Mouse (Mus musculus) kidney, adult 2 months (tissue): ENCODE measurements at regions not wholly inside any gene's neighbourhood (a gene's known extent, or its start where the extent isn't known, plus 50 kb on each side); places are given as distances from the start of the nearest gene placed in this dataset.
"Not testable (repeated sequence)": the region's sequence is repeated elsewhere in the genome, so short reads cannot be mapped to it uniquely, and the experiment has no call there.

Experiments used
- DNase-seq: peaks from one replicate; pipeline ENCODE4 v3.0.0; 2021
- H3K27ac ChIP-seq: fragments of 200-500 bp; 2 replicates; pipeline ENCODE4 v1.5.1; 2012; ENCODE audit warnings: low read depth, low read length, control low read depth, inconsistent platforms; ENCODE audit not compliant: insufficient read depth
- H3K27me3 ChIP-seq: fragments of 200-500 bp; replicated peaks from 2 replicates; pipeline ENCODE4 v1.6.1; 2012; ENCODE audit warnings: mild to moderate bottlenecking, moderate library complexity, low read length, inconsistent platforms; ENCODE audit not compliant: control insufficient read depth, insufficient read depth
- H3K36me3 ChIP-seq: fragments of 200-500 bp; 2 replicates; pipeline ENCODE4 v1.6.1; 2012; ENCODE audit warnings: mild to moderate bottlenecking, moderate library complexity, low read length, inconsistent platforms; ENCODE audit not compliant: control insufficient read depth, insufficient read depth
- H3K4me1 ChIP-seq: fragments of 200-500 bp; 2 replicates; pipeline ENCODE4 v1.6.1; 2011; ENCODE audit warnings: low read length; ENCODE audit not compliant: control insufficient read depth, insufficient read depth
- H3K4me3 ChIP-seq: fragments of 200-500 bp; 2 replicates; pipeline ENCODE4 v1.5.1; 2011; ENCODE audit warnings: mild to moderate bottlenecking, low read depth, low read length, control low read depth; ENCODE audit not compliant: insufficient read depth
- CTCF ChIP-seq: fragments of 200-500 bp; conservative IDR thresholded peaks from 2 replicates; pipeline ENCODE4 v1.5.1; 2011; ENCODE audit warnings: low read depth, mild to moderate bottlenecking, control low read depth, low read length, moderate library complexity, mixed read lengths; ENCODE audit not compliant: insufficient read depth, insufficient read length
- POLR2A ChIP-seq: fragments of 200-500 bp; IDR thresholded peaks from one replicate; pipeline ENCODE4 v1.6.1; 2011; ENCODE audit warnings: low read depth, low read length, control low read depth
- WGBS: fragments of 180-500 bp; shearing (Covaris S2); methylation state at CpG from one replicate; pipeline ENCODE4 v1.1.7; 2018; 5-methylcytosine and 5-hydroxymethylcytosine counted together

DNA sequence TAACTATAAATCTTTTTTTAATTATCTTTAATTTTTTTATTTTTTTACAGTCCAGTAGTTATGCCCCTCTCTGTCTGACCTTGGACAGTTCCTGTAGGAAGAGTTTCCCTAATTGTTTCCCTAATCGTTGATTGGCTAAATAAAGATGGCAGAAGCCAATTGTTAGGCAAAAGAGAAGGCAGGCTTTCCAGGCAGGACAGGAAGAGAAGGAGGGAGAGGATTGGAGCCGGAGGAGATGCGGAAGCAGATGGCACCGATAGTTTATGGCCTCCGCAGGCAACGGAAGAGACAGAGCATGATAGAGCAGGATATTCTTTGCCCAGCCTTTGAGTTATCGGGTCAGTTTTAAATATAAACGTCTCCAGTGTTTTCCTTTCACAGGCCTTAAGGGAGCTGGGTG lies 125.5 kb upstream of the 2610301B20Rik start:
- no peak for TF ChIP-seq CTCF
- no peak for TF ChIP-seq POLR2A
- H3K27ac ChIP-seq = no peak overlapping the region
- H3K4me3 ChIP-seq = no peak overlapping the region
- H3K27me3 ChIP-seq = no peaks in the 10 kb centered on the region
- DNase-seq = no peak
- H3K4me1 ChIP-seq = no peaks in the 10 kb centered on the region
- H3K36me3 ChIP-seq = no peaks in the 10 kb centered on the region
- 57% methylated on average over 8 of the region's 8 CpGs for WGBS

GRCm38 (mm10) chr4:10750377-10751062 lies 123.8 kb upstream of the 2610301B20Rik start:
- H3K4me3 ChIP-seq = not testable (repeated sequence)
- 86% methylated on average over 6 of the region's 6 CpGs for whole genome bisulfite sequencing

DNA sequence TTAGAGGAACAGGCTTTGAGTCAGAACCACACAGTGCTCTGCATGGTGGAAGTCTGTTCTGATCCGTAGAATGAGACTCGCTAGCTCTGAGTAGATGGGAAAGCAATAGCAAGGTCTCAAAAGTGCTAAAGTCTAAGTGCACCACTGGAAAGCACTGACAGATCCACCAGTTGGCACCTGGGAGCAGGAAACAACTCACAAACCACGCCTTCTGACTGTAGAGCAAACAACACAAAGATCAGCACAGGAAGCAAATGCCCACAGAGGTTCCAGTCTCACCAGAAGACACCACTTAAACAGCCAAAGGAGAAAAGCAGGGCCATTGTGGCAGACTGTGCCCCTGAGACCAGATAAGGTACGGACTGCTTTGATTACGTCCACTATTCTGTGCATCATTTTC lies 121.1 kb upstream of the 2610301B20Rik start:
- H3K27ac ChIP-seq = no peak overlapping the region
- no peaks in the 10 kb centered on the region for H3K4me1 ChIP-seq
- DNase-seq = no peak
- TF ChIP-seq CTCF = no peak
- TF ChIP-seq POLR2A = no peak
- 84% methylated on average over 5 of the region's 5 CpGs for WGBS
- no peaks in the 10 kb centered on the region for H3K27me3 ChIP-seq
- H3K4me3 ChIP-seq = no peak overlapping the region
- H3K36me3 ChIP-seq = no peaks in the 10 kb centered on the region

More at GRCm38 (mm10) chr4:10750377-10751062, 123.8 kb upstream of the 2610301B20Rik start:
- not testable (repeated sequence) for H3K27me3 ChIP-seq, H3K36me3 ChIP-seq, DNase-seq, H3K27ac ChIP-seq, H3K4me1 ChIP-seq

- no peaks in the 10 kb centered on the region for H3K4me1 ChIP-seq
- no peak for TF ChIP-seq CTCF
- TF ChIP-seq POLR2A = no peak
- no peak overlapping the region for H3K4me3 ChIP-seq
- H3K27me3 ChIP-seq = no peaks in the 10 kb centered on the region
- WGBS = 98% methylated on average over 4 of the region's 4 CpGs
- no peak for DNase-seq
- no peaks in the 10 kb centered on the region for H3K36me3 ChIP-seq
- no peak overlapping the region for H3K27ac ChIP-seq
Observed at GRCm38 (mm10) chr4:10759491-10759890, 114.8 kb upstream of the 2610301B20Rik start.

- no peaks in the 10 kb centered on the region for H3K27me3 ChIP-seq
- TF ChIP-seq CTCF (no peak), POLR2A (no peak)
- H3K36me3 ChIP-seq = no peaks in the 10 kb centered on the region
- no peak overlapping the region for H3K4me3 ChIP-seq
- H3K4me1 ChIP-seq = no peaks in the 10 kb centered on the region; the same call in 1 of the 2 replicates
- no peak overlapping the region for H3K27ac ChIP-seq
- DNase-seq = no peak
- WGBS = 69% methylated on average over 6 of the region's 6 CpGs
Observed at GRCm38 (mm10) chr4:10767676-10768075, 106.6 kb upstream of the 2610301B20Rik start.

- Histone ChIP-seq H3K4me3 (no peak overlapping the region), H3K4me1 (no peaks in the 10 kb centered on the region; the same call in 1 of the 2 replicates), H3K36me3 (no peaks in the 10 kb centered on the region), H3K27ac (no peak overlapping the region), H3K27me3 (no peaks in the 10 kb centered on the region)
- WGBS = 79% methylated on average over 13 of the region's 13 CpGs
- DNase-seq = peak; percentile 27
- TF ChIP-seq POLR2A (no peak), CTCF (no peak)
Observed at GRCm38 (mm10) chr4:10770026-10770643, 104.2 kb upstream of the 2610301B20Rik start.

GRCm38 (mm10) chr4:10774557-10775215 lies 99.6 kb upstream of the 2610301B20Rik start:
- TF ChIP-seq CTCF (no peak), POLR2A (no peak)
- no peak overlapping the region for H3K4me3 ChIP-seq
- no peaks in the 10 kb centered on the region for H3K4me1 ChIP-seq
- no peaks in the 10 kb centered on the region for H3K36me3 ChIP-seq
- no peak for DNase-seq
- WGBS = 26% methylated on average over 3 of the region's 3 CpGs
- no peaks in the 10 kb centered on the region for H3K27me3 ChIP-seq
- no peak overlapping the region for H3K27ac ChIP-seq
